Mouse (Mus musculus) liver, embryonic 13.5 days (tissue): ENCODE measurements around the gene Adgrg1. TPM values are rescaled to one million over a fixed set of nuclear protein-coding genes. Genes with fewer than 3 reads are reported as not detected.

Source experiments
- ATAC-seq: fragments of 200-750 bp; cut with Nextera tagmentation; 2 replicates; pipeline ENCODE4 v1.8.0; 2017; ENCODE audit warnings: low read depth, mild to moderate bottlenecking, moderate number of reproducible peaks, moderate library complexity
- DNase-seq: peaks from one replicate; pipeline ENCODE4 v3.0.0; 2022
- H3K27ac ChIP-seq: fragments of 300-500 bp; sonication (generic); 2 replicates; pipeline ENCODE4 v1.5.1; 2015; ENCODE audit warnings: moderate library complexity, mild to moderate bottlenecking, inconsistent platforms
- H3K27me3 ChIP-seq: fragments of 300-500 bp; sonication (generic); 2 replicates; pipeline ENCODE4 v1.6.1; 2015; ENCODE audit warnings: mild to moderate bottlenecking, inconsistent platforms
- H3K36me3 ChIP-seq: fragments of 300-500 bp; sonication (generic); 2 replicates; pipeline ENCODE4 v1.6.1; 2015; ENCODE audit warnings: mild to moderate bottlenecking, inconsistent platforms
- H3K4me1 ChIP-seq: fragments of 300-500 bp; sonication (generic); replicated peaks from 2 replicates; pipeline ENCODE4 v1.6.1; 2015; ENCODE audit warnings: inconsistent platforms
- H3K4me2 ChIP-seq: fragments of 300-500 bp; sonication (generic); 2 replicates; pipeline ENCODE4 v1.6.1; 2015; ENCODE audit warnings: inconsistent platforms, mild to moderate bottlenecking, moderate library complexity
- H3K4me3 ChIP-seq: fragments of 300-500 bp; sonication (generic); replicated peaks from 2 replicates; pipeline ENCODE4 v1.5.1; 2015; ENCODE audit warnings: mild to moderate bottlenecking, inconsistent platforms
- H3K9ac ChIP-seq: fragments of 300-500 bp; sonication (generic); 2 replicates; pipeline ENCODE4 v1.6.1; 2015; ENCODE audit warnings: mild to moderate bottlenecking, inconsistent platforms
- H3K9me3 ChIP-seq: fragments of 300-500 bp; sonication (generic); replicated peaks from 2 replicates; pipeline ENCODE4 v1.6.1; 2016; ENCODE audit warnings: inconsistent platforms
- WGBS: fragments of 180-500 bp; shearing (Covaris S2); methylation state at CpG from one replicate; pipeline ENCODE4 v1.1.7; 2015; ENCODE audit not compliant: insufficient replicate concordance; 5-methylcytosine and 5-hydroxymethylcytosine counted together
- polyA plus RNA-seq: library from polyadenylated mRNA; unstranded; fragments of >200 nt; fragmentation: Nextera tagmentation; extraction: Ambion mirVana; gene quantifications from 2 replicates; pipeline ENCODE4 v1.2.1, GENCODE M21; 2015

Gene Adgrg1
- polyA plus RNA-seq, 1 experiment from 2014 or later: 42.7 TPM

- peak overlapping the region; percentile 84 for H3K27ac ChIP-seq
Measured at GRCm38 (mm10) chr8:95041883-95042784, 67.6 kb downstream of the Adgrg1 start.

GRCm38 (mm10) chr8:95044811-95045210 is 70.3 kb downstream of the Adgrg1 start:
- no peak overlapping the region for H3K27ac ChIP-seq
- H3K9me3 ChIP-seq: no peaks in the 10 kb centered on the region
- H3K9ac ChIP-seq: no peak overlapping the region
- H3K4me2 ChIP-seq: no peak overlapping the region
- H3K36me3 ChIP-seq: no peaks in the 10 kb centered on the region
- ATAC-seq: no peak
- peaks cover 10% of the 10 kb centered on the region; the same call in 1 of the 2 replicates for H3K4me1 ChIP-seq
- WGBS: 57% methylated on average over 4 of the region's 4 CpGs
- DNase-seq: no peak
- H3K4me3 ChIP-seq: no peak overlapping the region
- H3K27me3 ChIP-seq: no peaks in the 10 kb centered on the region

More at GRCm38 (mm10) chr8:95041883-95042784, 67.6 kb downstream of the Adgrg1 start:
- Histone ChIP-seq H3K4me2 (no peak overlapping the region), H3K9ac (no peak overlapping the region), H3K27me3 (no peaks in the 10 kb centered on the region), H3K36me3 (no peaks in the 10 kb centered on the region), H3K4me3 (no peak overlapping the region), H3K9me3 (no peaks in the 10 kb centered on the region), H3K4me1 (no peaks in the 10 kb centered on the region; the same call in 1 of the 2 replicates)
- ATAC-seq: peak; percentile 66
- no peak for DNase-seq
- WGBS: 53% methylated on average over 6 of the region's 6 CpGs

GRCm38 (mm10) chr8:95046982-95047381 is 72.4 kb downstream of the Adgrg1 start:
- WGBS: 16% methylated on average over 3 of the region's 3 CpGs
- H3K27ac ChIP-seq: no peak overlapping the region
- no peak overlapping the region for H3K4me3 ChIP-seq
- no peaks in the 10 kb centered on the region for H3K36me3 ChIP-seq
- H3K4me1 ChIP-seq: peaks cover 10% of the 10 kb centered on the region; the same call in 1 of the 2 replicates
- no peak overlapping the region for H3K4me2 ChIP-seq
- ATAC-seq: peak; percentile 12; the same call in 1 of the 2 replicates
- DNase-seq: no peak
- no peak overlapping the region for H3K9ac ChIP-seq
- H3K9me3 ChIP-seq: no peaks in the 10 kb centered on the region
- H3K27me3 ChIP-seq: no peaks in the 10 kb centered on the region

- DNase-seq (no peak), ATAC-seq (no peak)
- Histone ChIP-seq H3K9me3 (no peaks in the 10 kb centered on the region), H3K27ac (peak overlapping the region; percentile 67), H3K4me2 (no peak overlapping the region), H3K36me3 (no peaks in the 10 kb centered on the region), H3K27me3 (no peaks in the 10 kb centered on the region), H3K4me3 (no peak overlapping the region), H3K4me1 (0 out of 2 replicates have a peak, but pooled peaks cover 10% of the 10 kb centered on the region), H3K9ac (no peak overlapping the region)
- 52% methylated on average over 6 of the region's 6 CpGs for WGBS
Measured at GRCm38 (mm10) chr8:95047884-95048680, 73.5 kb downstream of the Adgrg1 start.

- Histone ChIP-seq H3K27me3 (no peaks in the 10 kb centered on the region), H3K4me1 (peaks cover 15% of the 10 kb centered on the region), H3K36me3 (no peaks in the 10 kb centered on the region), H3K9me3 (no peaks in the 10 kb centered on the region), H3K9ac (no peak overlapping the region), H3K4me2 (no peak overlapping the region), H3K4me3 (no peak overlapping the region), H3K27ac (no peak overlapping the region)
- ATAC-seq (no peak), DNase-seq (no peak)
- 25% methylated on average over 2 of the region's 2 CpGs for WGBS
Measured at GRCm38 (mm10) chr8:95049636-95050035, 75.1 kb downstream of the Adgrg1 start.

- 38% methylated on average over 6 of the region's 6 CpGs for WGBS
- Histone ChIP-seq H3K4me3 (no peak overlapping the region), H3K4me2 (no peak overlapping the region), H3K27me3 (no peaks in the 10 kb centered on the region), H3K36me3 (no peaks in the 10 kb centered on the region), H3K9ac (no peak overlapping the region), H3K9me3 (no peaks in the 10 kb centered on the region), H3K27ac (no peak overlapping the region; the same call in 1 of the 2 replicates), H3K4me1 (peaks cover 48% of the 10 kb centered on the region)
- DNase-seq (peak; percentile 34), ATAC-seq (peak; percentile 57)
Measured at GRCm38 (mm10) chr8:95054438-95054837, 79.9 kb downstream of the Adgrg1 start.

GRCm38 (mm10) chr8:95054927-95055510 is 80.5 kb downstream of the Adgrg1 start, which contains the start of gene Drc7:
TSS of gene Drc7 (plus strand) at chr8:95055103.
- H3K27ac ChIP-seq: peak within 1 kb of the TSS; percentile 16; the same call in 1 of the 2 replicates
- H3K27me3 ChIP-seq: no peaks in the 10 kb centered on the region
- ATAC-seq (peak; percentile 35; the same call in 1 of the 2 replicates), DNase-seq (peak; percentile 21)
- H3K9me3 ChIP-seq: no peaks in the 10 kb centered on the region
- no peak within 1 kb of the TSS for H3K4me3 ChIP-seq
- 30% methylated on average over 2 of the region's 2 CpGs for WGBS
- no peak within 1 kb of the TSS for H3K9ac ChIP-seq
- H3K4me1 ChIP-seq: peaks cover 52% of the 10 kb centered on the region
- no peaks in the 10 kb centered on the region for H3K36me3 ChIP-seq
- H3K4me2 ChIP-seq: no peak within 1 kb of the TSS; the same call in 1 of the 2 replicates

GRCm38 (mm10) chr8:95056414-95056813 is 81.9 kb downstream of the Adgrg1 start:
- no peaks in the 10 kb centered on the region for H3K27me3 ChIP-seq
- peak overlapping the region; percentile 23 for H3K27ac ChIP-seq
- WGBS: 30% methylated on average over 5 of the region's 5 CpGs
- no peaks in the 10 kb centered on the region for H3K36me3 ChIP-seq
- ATAC-seq: peak; percentile 85
- no peak overlapping the region; the same call in 1 of the 2 replicates for H3K9ac ChIP-seq
- peaks cover 57% of the 10 kb centered on the region for H3K4me1 ChIP-seq
- DNase-seq: peak; percentile 58
- no peaks in the 10 kb centered on the region for H3K9me3 ChIP-seq
- no peak overlapping the region for H3K4me3 ChIP-seq
- peak overlapping the region; percentile 41 for H3K4me2 ChIP-seq

- H3K27ac ChIP-seq: peak overlapping the region; percentile 13; the same call in 1 of the 2 replicates
- DNase-seq (no peak), ATAC-seq (no peak)
- H3K4me2 ChIP-seq: no peak overlapping the region
- no peaks in the 10 kb centered on the region for H3K9me3 ChIP-seq
- no peaks in the 10 kb centered on the region for H3K27me3 ChIP-seq
- H3K4me3 ChIP-seq: no peak overlapping the region
- peaks cover 57% of the 10 kb centered on the region for H3K4me1 ChIP-seq
- 17% methylated on average over 6 of the region's 6 CpGs for WGBS
- no peaks in the 10 kb centered on the region for H3K36me3 ChIP-seq
- H3K9ac ChIP-seq: no peak overlapping the region
Measured at GRCm38 (mm10) chr8:95058661-95059060, 84.1 kb downstream of the Adgrg1 start.

GRCm38 (mm10) chr8:95059812-95060533 is 85.4 kb downstream of the Adgrg1 start:
- H3K27me3 ChIP-seq: no peaks in the 10 kb centered on the region
- H3K36me3 ChIP-seq: no peaks in the 10 kb centered on the region
- no peaks in the 10 kb centered on the region for H3K9me3 ChIP-seq
- H3K9ac ChIP-seq: no peak overlapping the region
- DNase-seq (no peak), ATAC-seq (no peak)
- H3K4me1 ChIP-seq: peaks cover 48% of the 10 kb centered on the region
- 34% methylated on average over 6 of the region's 6 CpGs for WGBS
- H3K4me3 ChIP-seq: no peak overlapping the region
- H3K27ac ChIP-seq: peak overlapping the region; percentile 32; the same call in 1 of the 2 replicates
- no peak overlapping the region for H3K4me2 ChIP-seq
